8 mouse cellular contexts compared by ENCODE assay signal in the genomic region with DNA sequence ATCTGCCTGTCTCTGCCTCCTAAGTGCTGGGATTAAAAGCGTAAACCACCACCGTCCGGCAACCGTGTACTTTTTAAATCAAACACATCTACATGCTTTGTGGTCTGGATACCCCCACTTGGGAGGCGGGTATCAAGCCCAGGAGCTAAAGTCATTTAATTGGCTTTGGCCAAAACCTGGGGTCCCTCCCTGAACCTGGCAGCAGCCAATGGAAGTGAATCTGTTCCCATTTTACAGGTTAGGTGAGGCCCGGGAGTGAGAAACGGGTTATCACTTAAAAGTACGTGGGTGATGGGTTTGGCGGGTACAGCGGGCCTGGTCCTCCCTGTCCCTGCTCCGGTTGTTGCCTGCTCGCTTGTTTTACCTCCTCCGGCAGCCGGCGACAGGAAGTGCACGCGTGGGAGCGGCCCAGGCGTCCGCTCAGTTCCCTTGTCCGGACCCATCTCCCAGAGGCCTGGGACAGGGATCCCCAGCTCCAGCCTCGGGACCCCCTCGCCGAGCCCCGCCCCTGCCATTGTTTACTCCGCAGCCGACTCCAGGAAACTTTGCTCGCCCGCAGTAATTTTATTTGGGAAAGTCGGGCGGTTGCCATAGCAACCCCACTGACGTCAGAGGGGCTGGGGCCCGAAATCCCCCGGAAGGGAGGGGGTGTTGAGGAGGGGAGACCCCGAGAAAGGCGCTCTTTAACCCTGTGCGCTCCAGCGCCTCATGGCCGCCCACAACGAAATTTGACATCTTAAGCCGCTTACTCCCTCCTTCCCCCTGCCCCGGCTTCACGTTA. TPM values are rescaled to one million over a fixed set of nuclear protein-coding genes. Genes with fewer than 3 reads are reported as not detected.
DNase-seq lines count a peak whose midpoint lies in the region; ATAC-seq and TF ChIP-seq lines count a peak whose summit lies in the region.

No protein-coding gene starts in this region.

- peak; percentile 76; the same call in 1 of the 2 replicates for TF ChIP-seq POLR2A in lung, adult 2 months (IDR thresholded peaks at IDR 0.05; ENCODE audit: borderline replicate concordance, extremely low read depth, low read depth, low read length)

- peak; percentile 11 for TF ChIP-seq EP300 in heart, postnatal 0 days (IDR thresholded peaks at IDR 0.05; ENCODE audit: low read depth)

- H3K9ac ChIP-seq in forebrain, embryonic 13.5 days: peak overlapping the region; percentile 65
- peak overlapping the region; percentile 34 for H3K9ac ChIP-seq in heart, postnatal 0 days (replicated peaks; ENCODE audit: low read depth, low read length)
- H3K9ac ChIP-seq in neural tube, embryonic 13.5 days: peak overlapping the region; percentile 61

- DNase-seq in B cell, adult 2 months: peak; percentile 90
- peak; percentile 81 to 82 for DNase-seq in adrenal gland, adult 18-20 months (ENCODE audit: low spot score in 2 of 2)
- peak; percentile 81 for DNase-seq in heart, postnatal 0 days (ENCODE audit: low spot score)
- peak; percentile 94 for DNase-seq in kidney, postnatal 14 days
- peak; percentile 90 for DNase-seq in lung, adult 2 months
- peak; percentile 75 to 82 for DNase-seq in thymus, adult 18-20 months

- H3K9me3 ChIP-seq in forebrain, embryonic 13.5 days (replicated peaks): no peaks in the 10 kb centered on the region
- no peaks in the 10 kb centered on the region for H3K9me3 ChIP-seq in heart, postnatal 0 days (replicated peaks; ENCODE audit: control insufficient read depth, low read length)
- H3K9me3 ChIP-seq in neural tube, embryonic 13.5 days: no peaks in the 10 kb centered on the region

- 2% methylated on average over 43 of the region's 43 CpGs for WGBS in forebrain, embryonic 13.5 days
- WGBS in heart, postnatal 0 days: 6% methylated on average over 43 of the region's 43 CpGs
- 3% methylated on average over 43 of the region's 43 CpGs for WGBS in lung, adult 2 months
- WGBS in neural tube, embryonic 13.5 days: 3% methylated on average over 43 of the region's 43 CpGs

- H3K36me3 ChIP-seq in forebrain, embryonic 13.5 days (ENCODE audit: poor library complexity, severe bottlenecking): no peaks in the 10 kb centered on the region
- H3K36me3 ChIP-seq in heart, postnatal 0 days (replicated peaks; ENCODE audit: control insufficient read depth, insufficient read depth, low read length): no peaks in the 10 kb centered on the region
- H3K36me3 ChIP-seq in neural tube, embryonic 13.5 days: no peaks in the 10 kb centered on the region

- no peaks in the 10 kb centered on the region for H3K27me3 ChIP-seq in forebrain, embryonic 13.5 days
- H3K27me3 ChIP-seq in heart, postnatal 0 days (ENCODE audit: control insufficient read depth, insufficient read depth, low read length): no peaks in the 10 kb centered on the region
- H3K27me3 ChIP-seq in neural tube, embryonic 13.5 days: peaks cover 22% of the 10 kb centered on the region

- TF ChIP-seq CTCF in heart, postnatal 0 days (IDR thresholded peaks at IDR 0.05; ENCODE audit: low read depth): no peak
- no peak for TF ChIP-seq CTCF in lung, adult 2 months (IDR thresholded peaks at IDR 0.05; ENCODE audit: insufficient read depth, low read length)

- H3K4me2 ChIP-seq in forebrain, embryonic 13.5 days: peak overlapping the region; percentile 73
- H3K4me2 ChIP-seq in heart, postnatal 0 days (ENCODE audit: low read depth, low read length): peak overlapping the region; percentile 59
- H3K4me2 ChIP-seq in neural tube, embryonic 13.5 days: peak overlapping the region; percentile 63

- peak overlapping the region; percentile 89 for H3K27ac ChIP-seq in forebrain, embryonic 13.5 days
- peak overlapping the region; percentile 99 for H3K27ac ChIP-seq in heart, postnatal 0 days (ENCODE audit: low read depth)
- peak overlapping the region; percentile 89 for H3K27ac ChIP-seq in neural tube, embryonic 13.5 days (replicated peaks)

- peak overlapping the region; percentile 51 for H3K4me3 ChIP-seq in forebrain, embryonic 13.5 days
- H3K4me3 ChIP-seq in heart, postnatal 0 days (ENCODE audit: low read depth, low read length): peak overlapping the region; percentile 35
- H3K4me3 ChIP-seq in lung, adult 2 months (replicated peaks; ENCODE audit: extremely low read depth, low read depth, low read length): peak overlapping the region; percentile 55
- peak overlapping the region; percentile 47 for H3K4me3 ChIP-seq in neural tube, embryonic 13.5 days

- peaks cover 60% of the 10 kb centered on the region for H3K4me1 ChIP-seq in forebrain, embryonic 13.5 days
- peaks cover 29% of the 10 kb centered on the region for H3K4me1 ChIP-seq in heart, postnatal 0 days (ENCODE audit: control insufficient read depth, insufficient read depth)
- H3K4me1 ChIP-seq in lung, adult 2 months (ENCODE audit: control insufficient read depth, insufficient read depth, low read length): peaks cover 17% of the 10 kb centered on the region
- peaks cover 59% of the 10 kb centered on the region for H3K4me1 ChIP-seq in neural tube, embryonic 13.5 days (replicated peaks)

- ATAC-seq in forebrain, embryonic 13.5 days: peak; percentile 41
- peak; percentile 24 for ATAC-seq in heart, postnatal 0 days (ENCODE audit: insufficient read depth, low read depth)
- peak; percentile 29 for ATAC-seq in neural tube, embryonic 13.5 days (ENCODE audit: low read depth)

RNA-seq across cellular contexts. Expression of gene Nanos3, which starts 12.3 kb away (rescaled TPM):
- under 1 TPM in 1 of 2 experiments, not detected in 1; 0.61 TPM for total RNA-seq in adrenal gland, adult 18-20 months (2021)
- polyA plus RNA-seq in forebrain, embryonic 13.5 days (2015; fragmentation: Nextera tagmentation; extraction: Ambion mirVana): 4.7 and 6.5 TPM in 2 replicates
- total RNA-seq in heart, postnatal 0 days (2014; rRNA removed; ENCODE audit: low replicate concordance): 1.4 TPM in 1 of 2 replicates, not detected in the other
- polyA plus RNA-seq in heart, postnatal 0 days (2015; fragmentation: Nextera tagmentation; extraction: Ambion mirVana): 4.6 and 6.0 TPM in 2 replicates
- polyA plus RNA-seq in lung, adult 2 months (2012; rRNA removed): 0.18 and 0.54 TPM in 2 replicates
- 6.1 and 10.1 TPM in 2 replicates for polyA plus RNA-seq in neural tube, embryonic 13.5 days (2015; fragmentation: Nextera tagmentation; extraction: Ambion mirVana)

RNA-seq across cellular contexts. Expression of gene Zswim4, which starts 39.5 kb away (rescaled TPM):
- 10 to 100 TPM; 36.4 to 56.0 TPM for total RNA-seq in adrenal gland, adult 18-20 months (2021)
- polyA plus RNA-seq in forebrain, embryonic 13.5 days (2015; fragmentation: Nextera tagmentation; extraction: Ambion mirVana): 43.1 and 44.0 TPM in 2 replicates
- total RNA-seq in heart, postnatal 0 days (2014; rRNA removed; ENCODE audit: low replicate concordance): 23.8 and 31.4 TPM in 2 replicates
- 4.6 and 5.8 TPM in 2 replicates for polyA plus RNA-seq in heart, postnatal 0 days (2015; fragmentation: Nextera tagmentation; extraction: Ambion mirVana)
- polyA plus RNA-seq in lung, adult 2 months (2012; rRNA removed): 21.2 and 24.0 TPM in 2 replicates
- polyA plus RNA-seq in neural tube, embryonic 13.5 days (2015; fragmentation: Nextera tagmentation; extraction: Ambion mirVana): 32.9 and 34.7 TPM in 2 replicates

RNA-seq across cellular contexts. Expression of gene 4930432K21Rik, which starts 49.5 kb away (rescaled TPM):
- under 1 TPM in 1 of 2 experiments, not detected in 1; 0.38 TPM for total RNA-seq in adrenal gland, adult 18-20 months (2021)
- 2.2 and 2.3 TPM in 2 replicates for polyA plus RNA-seq in forebrain, embryonic 13.5 days (2015; fragmentation: Nextera tagmentation; extraction: Ambion mirVana)
- total RNA-seq in heart, postnatal 0 days (2014; rRNA removed; ENCODE audit: low replicate concordance): 0.43 TPM in 1 of 2 replicates, not detected in the other
- polyA plus RNA-seq in heart, postnatal 0 days (2015; fragmentation: Nextera tagmentation; extraction: Ambion mirVana): 0.34 and 0.48 TPM in 2 replicates
- polyA plus RNA-seq in lung, adult 2 months (2012; rRNA removed): 1.0 and 1.1 TPM in 2 replicates
- polyA plus RNA-seq in neural tube, embryonic 13.5 days (2015; fragmentation: Nextera tagmentation; extraction: Ambion mirVana): 1.4 and 1.6 TPM in 2 replicates

RNA-seq across cellular contexts. Expression of gene Cc2d1a, which starts 49.6 kb away (rescaled TPM):
- 10 to 100 TPM; 26.5 to 30.5 TPM for total RNA-seq in adrenal gland, adult 18-20 months (2021)
- 18.6 and 24.1 TPM in 2 replicates for polyA plus RNA-seq in forebrain, embryonic 13.5 days (2015; fragmentation: Nextera tagmentation; extraction: Ambion mirVana)
- total RNA-seq in heart, postnatal 0 days (2014; rRNA removed; ENCODE audit: low replicate concordance): 13.1 and 17.1 TPM in 2 replicates
- polyA plus RNA-seq in heart, postnatal 0 days (2015; fragmentation: Nextera tagmentation; extraction: Ambion mirVana): 8.4 and 10.2 TPM in 2 replicates
- polyA plus RNA-seq in lung, adult 2 months (2012; rRNA removed): 25.9 and 27.7 TPM in 2 replicates
- polyA plus RNA-seq in neural tube, embryonic 13.5 days (2015; fragmentation: Nextera tagmentation; extraction: Ambion mirVana): 24.3 and 25.6 TPM in 2 replicates

RNA-seq across cellular contexts. Expression of gene D8Ertd738e, which starts 52.2 kb away (rescaled TPM):
- 100 to 1,000 TPM; 292 to 304 TPM for total RNA-seq in adrenal gland, adult 18-20 months (2021)
- 294 and 310 TPM in 2 replicates for polyA plus RNA-seq in forebrain, embryonic 13.5 days (2015; fragmentation: Nextera tagmentation; extraction: Ambion mirVana)
- total RNA-seq in heart, postnatal 0 days (2014; rRNA removed; ENCODE audit: low replicate concordance): 90.3 and 93.2 TPM in 2 replicates
- polyA plus RNA-seq in heart, postnatal 0 days (2015; fragmentation: Nextera tagmentation; extraction: Ambion mirVana): 382 and 414 TPM in 2 replicates
- polyA plus RNA-seq in lung, adult 2 months (2012; rRNA removed): 116 and 149 TPM in 2 replicates
- polyA plus RNA-seq in neural tube, embryonic 13.5 days (2015; fragmentation: Nextera tagmentation; extraction: Ambion mirVana): 255 and 273 TPM in 2 replicates

Comparison
In these comparisons a context has a peak if more than half of its experiments do, and no peak if none do; other contexts are left out.
1. Peak in every context shown above with its lines: DNase-seq, ATAC-seq, H3K4me3 ChIP-seq and H3K27ac ChIP-seq.